Mouse (Mus musculus) midbrain, postnatal 0 days (tissue): Measurements from ENCODE around the gene Snrnp25. TPM values are rescaled to one million over a fixed set of nuclear protein-coding genes. Genes with fewer than 3 reads are reported as not detected.

ENCODE experiments used
- ATAC-seq: fragments of 200-750 bp; cut with Nextera tagmentation; 2 replicates; pipeline ENCODE4 v1.8.0; 2017; ENCODE audit warnings: moderate number of reproducible peaks, mild to moderate bottlenecking, moderate TSS enrichment, moderate library complexity; ENCODE audit not compliant: low FRiP score
- DNase-seq: peaks from one replicate; pipeline ENCODE4 v3.0.0-alpha.2; 2015; ENCODE audit warnings: low spot score
- H3K27ac ChIP-seq: fragments of 300-500 bp; sonication (generic); 2 replicates; pipeline ENCODE4 v1.5.1; 2014; ENCODE audit warnings: low read depth, mild to moderate bottlenecking, low read length, mixed read lengths
- H3K27me3 ChIP-seq: fragments of 300-500 bp; sonication (generic); 2 replicates; pipeline ENCODE4 v1.6.1; 2014; ENCODE audit warnings: low read length, control low read depth, mixed read lengths; ENCODE audit not compliant: insufficient read depth
- H3K36me3 ChIP-seq: fragments of 300-500 bp; sonication (generic); 2 replicates; pipeline ENCODE4 v1.6.1; 2014; ENCODE audit warnings: low read length, control low read depth, mixed read lengths; ENCODE audit not compliant: insufficient read depth
- H3K4me1 ChIP-seq: fragments of 300-500 bp; sonication (generic); 2 replicates; pipeline ENCODE4 v1.6.1; 2014; ENCODE audit warnings: mild to moderate bottlenecking, control low read depth, antibody characterized with exemption, low read length, mixed read lengths; ENCODE audit not compliant: insufficient read depth
- H3K4me2 ChIP-seq: fragments of 300-500 bp; sonication (generic); 2 replicates; pipeline ENCODE4 v1.6.1; 2014; ENCODE audit warnings: low read depth, mild to moderate bottlenecking, low read length, mixed read lengths; ENCODE audit not compliant: poor library complexity, severe bottlenecking
- H3K4me3 ChIP-seq: fragments of 300-500 bp; sonication (generic); 2 replicates; pipeline ENCODE4 v1.5.1; 2014; ENCODE audit warnings: low read depth, mild to moderate bottlenecking, low read length, moderate library complexity
- H3K9ac ChIP-seq: fragments of 300-500 bp; sonication (generic); replicated peaks from 2 replicates; pipeline ENCODE4 v1.6.1; 2014; ENCODE audit warnings: mild to moderate bottlenecking, low read length, moderate library complexity, mixed read lengths; ENCODE audit not compliant: poor library complexity, severe bottlenecking
- H3K9me3 ChIP-seq: fragments of 300-500 bp; sonication (generic); 2 replicates; pipeline ENCODE4 v1.6.1; 2016; ENCODE audit warnings: low read length, control low read depth
- CTCF ChIP-seq: IDR thresholded peaks from 2 replicates; pipeline ENCODE4 v1.5.1; 2016; ENCODE audit warnings: antibody characterized with exemption, mild to moderate bottlenecking
- WGBS: fragments of 180-500 bp; shearing (Covaris S2); extraction: QIAGEN DNeasy Blood & Tissue Kit; methylation state at CpG from one replicate; pipeline ENCODE4 v1.1.7; 2014; 5-methylcytosine and 5-hydroxymethylcytosine counted together
- polyA plus RNA-seq: library from polyadenylated mRNA; unstranded; fragments of >200 nt; fragmentation: Nextera tagmentation; extraction: Ambion mirVana; gene quantifications from 2 replicates; pipeline ENCODE4 v1.2.1, GENCODE M21; 2015
- total RNA-seq: library from RNA; depleted of rRNA; stranded (reverse); fragments of >200 nt; gene quantifications from 2 replicates; pipeline ENCODE4 v1.2.3, GENCODE M21; 2014

Snrnp25 gene
- total and polyA plus RNA-seq, 2 experiments from 2014 or later, result 13.3 to 47.8 TPM

GRCm38 (mm10) chr11:32238093-32238860 is 33.1 kb downstream of the Snrnp25 start:
- H3K4me1 ChIP-seq, result 0 out of 2 replicates have a peak, but pooled peaks cover 5% of the 10 kb centered on the region
- H3K27me3 ChIP-seq, result no peaks in the 10 kb centered on the region
- peak; percentile 93 for TF ChIP-seq CTCF
- peaks cover 42% of the 10 kb centered on the region for H3K36me3 ChIP-seq
- no peak overlapping the region for H3K27ac ChIP-seq
- H3K4me3 ChIP-seq, result no peak overlapping the region
- peak; percentile 72 for DNase-seq
- 67% methylated on average over 5 of the region's 5 CpGs for WGBS
- ATAC-seq, result 0 out of 2 replicates have a peak, but pooled peaks have one; percentile 27
- H3K9ac ChIP-seq, result no peak overlapping the region
- H3K4me2 ChIP-seq, result no peak overlapping the region
- H3K9me3 ChIP-seq, result no peaks in the 10 kb centered on the region

- DNase-seq, result no peak
- no peak overlapping the region for H3K4me2 ChIP-seq
These were observed 36.2 kb downstream of the Snrnp25 start for GRCm38 (mm10) chr11:32241391-32241790.

GRCm38 (mm10) chr11:32242209-32242608 is 37.0 kb downstream of the Snrnp25 start:
- peaks cover 44% of the 10 kb centered on the region for H3K36me3 ChIP-seq
- no peaks in the 10 kb centered on the region for H3K9me3 ChIP-seq
- H3K27me3 ChIP-seq, result no peaks in the 10 kb centered on the region
- WGBS, result 67% methylated on average over 3 of the region's 3 CpGs
- DNase-seq, result no peak
- no peak overlapping the region for H3K27ac ChIP-seq
- H3K4me2 ChIP-seq, result no peak overlapping the region
- no peaks in the 10 kb centered on the region for H3K4me1 ChIP-seq
- no peak for TF ChIP-seq CTCF
- H3K4me3 ChIP-seq, result no peak overlapping the region
- no peak overlapping the region for H3K9ac ChIP-seq
- ATAC-seq, result no peak

More at GRCm38 (mm10) chr11:32241391-32241790, 36.2 kb downstream of the Snrnp25 start:
- Histone ChIP-seq H3K27ac (no peak overlapping the region), H3K9me3 (no peaks in the 10 kb centered on the region), H3K4me3 (no peak overlapping the region), H3K4me1 (0 out of 2 replicates have a peak, but pooled peaks cover 3% of the 10 kb centered on the region), H3K9ac (no peak overlapping the region), H3K36me3 (peaks cover 39% of the 10 kb centered on the region), H3K27me3 (no peaks in the 10 kb centered on the region)
- no peak for TF ChIP-seq CTCF
- ATAC-seq, result no peak

GRCm38 (mm10) chr11:32243205-32243955 is 38.2 kb downstream of the Snrnp25 start:
- no peaks in the 10 kb centered on the region for H3K4me1 ChIP-seq
- no peak overlapping the region for H3K4me2 ChIP-seq
- TF ChIP-seq CTCF, result no peak
- H3K27ac ChIP-seq, result no peak overlapping the region
- H3K4me3 ChIP-seq, result no peak overlapping the region
- DNase-seq, result no peak
- H3K9ac ChIP-seq, result no peak overlapping the region
- H3K36me3 ChIP-seq, result peaks cover 48% of the 10 kb centered on the region
- no peaks in the 10 kb centered on the region for H3K27me3 ChIP-seq
- 83% methylated on average over 7 of the region's 7 CpGs for WGBS
- H3K9me3 ChIP-seq, result no peaks in the 10 kb centered on the region
- ATAC-seq, result no peak

GRCm38 (mm10) chr11:32244064-32244463 is 38.8 kb downstream of the Snrnp25 start:
- WGBS, result 82% methylated on average over 3 of the region's 3 CpGs
- H3K36me3 ChIP-seq, result peaks cover 51% of the 10 kb centered on the region
- no peaks in the 10 kb centered on the region for H3K27me3 ChIP-seq
- no peaks in the 10 kb centered on the region for H3K9me3 ChIP-seq
- ATAC-seq (no peak), DNase-seq (no peak)
- no peaks in the 10 kb centered on the region for H3K4me1 ChIP-seq
- no peak overlapping the region for H3K4me2 ChIP-seq
- H3K4me3 ChIP-seq, result no peak overlapping the region
- no peak overlapping the region for H3K27ac ChIP-seq
- H3K9ac ChIP-seq, result no peak overlapping the region
- TF ChIP-seq CTCF, result no peak

GRCm38 (mm10) chr11:32244617-32245016 is 39.4 kb downstream of the Snrnp25 start:
- Histone ChIP-seq H3K36me3 (peaks cover 52% of the 10 kb centered on the region), H3K4me1 (no peaks in the 10 kb centered on the region), H3K27me3 (no peaks in the 10 kb centered on the region), H3K9ac (no peak overlapping the region), H3K27ac (no peak overlapping the region), H3K4me2 (no peak overlapping the region), H3K4me3 (no peak overlapping the region), H3K9me3 (no peaks in the 10 kb centered on the region)
- WGBS, result 95% methylated on average over 1 of the region's 1 CpGs
- no peak for DNase-seq
- ATAC-seq, result no peak
- TF ChIP-seq CTCF, result no peak
